Mouse (Mus musculus) gastrocnemius, postnatal 25 days (tissue): Measurements from ENCODE around the gene Cadm1. TPM values are rescaled to one million over a fixed set of nuclear protein-coding genes. Genes with fewer than 3 reads are reported as not detected.

Source experiments
- DNase-seq: peaks from one replicate; pipeline ENCODE4 v3.0.0; 2022
- long read RNA-seq, 2 experiments: library from polyadenylated mRNA; stranded (forward); transcript quantifications; one replicate each; pipeline ENCODE4 v2.0.0; 2021
- total RNA-seq, 2 experiments: library from RNA; stranded (reverse); gene quantifications; 1 replicate in 1 of 2; 2 replicates in 1 of 2; pipeline ENCODE4 v1.2.3; 2021

Cadm1 gene
- 1 to 10 TPM; 1.7 to 2.5 TPM for total RNA-seq
- long read RNA-seq, experiment 1, partial matches to known transcripts: 3 of 6 reads
- long read RNA-seq, experiment 1, other reads (novel, unspliced or antisense): 3 of 6 reads
- long read RNA-seq, experiment 2, partial matches to known transcripts: 3 of 5 reads
- long read RNA-seq, experiment 2, other reads (novel, unspliced or antisense): 2 of 5 reads

DNA sequence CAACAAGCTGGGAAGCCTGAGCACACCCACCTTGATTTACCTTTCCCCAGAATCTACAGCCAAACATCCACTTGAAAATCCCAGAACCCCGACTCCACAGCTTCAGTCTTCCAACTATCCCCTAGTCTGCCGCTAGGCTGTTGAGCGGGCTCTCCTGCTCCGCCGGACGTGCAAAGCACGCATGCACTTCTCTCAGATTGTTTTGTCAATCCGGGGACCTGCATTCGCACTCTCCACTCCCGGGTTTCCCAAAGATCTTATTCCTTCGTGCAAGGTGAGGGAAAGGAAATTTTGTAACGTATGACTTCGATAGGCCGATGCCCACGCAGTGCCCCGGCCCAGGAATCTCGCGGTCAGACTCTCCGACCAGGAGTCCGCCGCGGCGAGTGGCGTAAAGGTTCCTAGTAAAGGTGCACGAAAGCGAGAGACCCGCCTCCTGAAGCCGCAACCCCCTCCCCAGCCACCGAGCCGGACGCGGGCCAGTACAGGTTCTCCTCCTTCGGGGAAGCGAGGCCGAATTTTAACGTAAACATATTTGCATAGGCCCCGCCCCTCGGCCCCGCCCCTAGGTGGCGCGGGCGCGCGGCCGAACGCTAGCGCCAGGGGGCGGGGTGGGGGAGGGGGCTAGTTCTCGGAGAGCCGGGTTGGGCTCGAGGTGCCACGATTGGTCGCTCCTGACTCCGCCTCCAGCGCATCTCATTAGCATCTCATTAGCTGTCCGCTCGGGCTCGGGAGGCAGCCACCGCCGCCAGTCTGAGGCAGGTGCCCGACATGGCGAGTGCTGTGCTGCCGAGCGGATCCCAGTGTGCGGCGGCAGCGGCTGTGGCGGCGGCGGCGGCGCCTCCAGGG lies at the start of gene Cadm1:
Cadm1 (plus strand) TSS at position 572 of the 849 bp plus-strand sequence.
- peak; percentile 92 for DNase-seq

DNA sequence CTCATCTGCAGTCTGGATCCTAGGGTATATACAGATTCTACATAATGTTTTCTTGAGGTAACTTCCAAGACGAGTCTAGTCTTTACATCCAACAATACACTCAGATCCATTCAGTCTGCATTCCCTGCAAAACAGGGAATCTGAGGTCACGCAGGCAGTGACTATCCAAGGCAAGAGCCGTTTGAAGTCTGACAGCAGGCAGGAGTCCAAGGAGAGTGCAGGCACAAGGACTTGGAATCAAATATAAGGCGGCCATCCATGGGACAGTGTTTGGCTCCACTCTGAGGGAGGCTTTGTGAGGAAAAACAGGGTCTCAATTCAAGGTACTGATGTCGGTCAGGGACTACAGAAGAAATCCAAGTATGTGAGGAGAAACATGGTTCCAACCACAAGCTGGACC lies 45.5 kb upstream of the Cadm1 start:
- no peak for DNase-seq

GRCm38 (mm10) chr9:47485186-47485585 lies 44.8 kb upstream of the Cadm1 start:
- DNase-seq: no peak

DNA sequence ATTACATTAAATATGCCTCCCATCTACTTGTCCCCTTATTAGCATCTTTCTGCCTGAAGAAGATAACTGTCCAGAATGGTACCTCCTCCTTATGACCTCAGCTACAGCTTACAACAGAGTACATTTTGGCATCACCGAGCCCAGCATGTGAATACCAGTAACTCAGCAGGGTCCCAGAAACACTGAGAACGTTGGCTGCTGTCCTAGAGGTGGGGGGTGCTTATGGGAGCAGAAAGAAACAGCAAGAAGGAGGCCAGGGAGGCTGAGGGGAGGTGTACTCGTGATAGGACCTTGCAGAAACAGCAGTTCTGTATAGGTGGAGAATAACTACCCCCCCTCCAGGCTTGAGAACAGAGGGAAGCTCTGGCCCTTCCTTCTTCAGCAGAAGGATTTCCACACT lies 30.2 kb upstream of the Cadm1 start:
- DNase-seq: no peak

GRCm38 (mm10) chr9:47505956-47506355 lies 24.0 kb upstream of the Cadm1 start:
- no peak for DNase-seq

- no peak for DNase-seq
Measured at GRCm38 (mm10) chr9:47506876-47507275, 23.1 kb upstream of the Cadm1 start.

GRCm38 (mm10) chr9:47508109-47508508 lies 21.9 kb upstream of the Cadm1 start:
- no peak for DNase-seq

DNA sequence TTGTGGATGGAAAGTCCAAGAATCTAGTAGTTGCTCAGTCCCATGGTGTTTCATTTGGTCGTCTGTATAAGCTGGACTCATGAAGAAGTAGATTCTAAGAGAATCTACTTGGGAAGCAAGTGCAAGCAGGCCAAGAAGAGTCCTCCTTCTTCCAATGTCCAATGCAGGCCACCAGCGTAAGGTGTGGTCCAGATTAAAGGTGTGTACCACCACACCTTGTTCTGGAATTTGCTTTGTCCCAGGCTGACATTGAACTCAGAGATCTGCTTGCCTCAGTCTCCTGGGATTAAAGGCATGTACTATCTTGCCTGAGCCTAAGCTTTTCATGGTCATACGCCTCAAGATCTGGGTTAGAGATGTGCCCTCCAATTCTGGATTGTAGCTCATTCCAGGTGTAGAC lies 17.5 kb upstream of the Cadm1 start:
- no peak for DNase-seq

DNA sequence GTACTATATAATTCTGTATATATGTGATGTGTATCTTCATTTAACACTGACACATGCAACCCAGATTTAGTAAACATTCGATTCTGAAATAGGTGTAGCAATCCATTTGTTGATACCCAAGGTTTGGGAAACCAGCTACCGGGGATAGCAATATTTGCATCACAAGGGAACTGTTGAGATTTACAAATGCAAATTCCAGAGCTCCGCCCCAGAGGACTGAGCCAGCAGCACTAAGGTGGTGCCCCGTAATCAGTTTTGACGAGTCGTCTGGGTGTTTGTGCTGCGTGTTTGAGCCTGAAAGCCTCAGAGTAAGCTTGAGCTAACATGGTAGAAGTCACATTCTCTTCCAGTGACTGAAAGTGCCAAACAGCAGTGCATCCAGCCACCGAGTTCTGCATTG lies 15.7 kb upstream of the Cadm1 start:
- no peak for DNase-seq

GRCm38 (mm10) chr9:47516238-47516637 lies 13.7 kb upstream of the Cadm1 start:
- DNase-seq: no peak

DNA sequence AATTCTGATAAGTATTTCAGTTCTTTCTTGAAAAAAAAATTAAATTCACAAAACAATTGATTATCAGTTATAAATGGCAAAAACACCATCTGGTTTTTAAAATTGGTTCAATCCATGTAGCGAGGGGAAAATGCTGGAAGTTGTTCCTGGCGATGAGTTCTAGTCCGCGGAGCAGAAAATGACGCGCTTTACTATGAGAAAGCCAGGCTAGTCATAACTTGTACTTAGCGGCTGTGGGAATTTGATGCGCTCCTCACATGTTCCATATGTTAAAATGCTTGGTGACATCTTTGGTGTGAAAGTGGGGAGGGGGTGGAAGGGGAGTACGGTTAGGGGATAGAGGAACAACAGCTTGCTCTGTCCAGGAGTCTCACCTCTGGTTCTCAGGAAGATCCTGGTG lies 2.7 kb upstream of the Cadm1 start:
- no peak for DNase-seq

DNA sequence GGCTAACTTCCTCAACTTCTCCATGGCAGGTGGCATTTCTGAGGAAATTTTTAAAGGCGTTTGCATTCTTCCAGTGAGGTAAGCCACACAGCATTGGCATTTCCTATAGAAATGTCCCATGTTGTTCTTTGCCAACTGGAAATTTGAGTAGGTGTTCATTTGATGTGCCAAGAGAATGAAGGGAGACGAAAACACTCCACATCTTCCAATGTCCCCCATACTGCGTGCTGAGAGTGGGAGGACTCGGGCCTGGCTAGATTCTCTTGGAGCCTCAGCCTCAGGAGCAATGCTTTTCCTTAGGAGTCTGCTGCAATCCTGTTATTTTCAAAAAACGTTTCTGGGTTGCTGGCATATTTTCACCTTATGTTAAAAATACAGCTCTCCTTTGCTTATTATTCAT lies 2.2 kb upstream of the Cadm1 start:
- no peak for DNase-seq

- no peak for DNase-seq
Measured at GRCm38 (mm10) chr9:47529182-47529581, 791 bp upstream of the Cadm1 start.

- no peak for DNase-seq
Measured at GRCm38 (mm10) chr9:47530544-47530921, 560 bp downstream of the Cadm1 start.

GRCm38 (mm10) chr9:47530922-47531850 lies 1.2 kb downstream of the Cadm1 start:
- DNase-seq: peak; percentile 41

- no peak for DNase-seq
Measured at GRCm38 (mm10) chr9:47532215-47532865, 2.4 kb downstream of the Cadm1 start.

DNA sequence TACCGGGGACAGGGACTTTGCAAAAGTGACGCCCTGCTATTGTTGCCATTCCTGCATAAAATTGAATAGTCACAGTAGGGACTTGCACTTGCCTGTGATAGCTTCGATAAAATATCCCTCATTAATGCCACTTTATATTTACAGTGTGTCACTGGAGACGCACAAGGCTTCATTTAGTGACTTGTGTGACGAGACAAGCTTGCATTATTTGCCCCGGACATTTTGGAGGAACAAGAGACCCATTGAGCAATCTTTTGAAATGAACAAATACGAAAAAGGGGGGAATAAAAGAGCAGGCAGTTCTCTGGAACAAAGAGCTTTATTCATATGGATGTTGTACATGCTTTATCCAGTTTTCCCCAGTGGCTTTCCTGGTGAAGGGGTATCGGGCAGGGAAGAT lies 3.5 kb downstream of the Cadm1 start:
- no peak for DNase-seq

- DNase-seq: no peak
Measured at GRCm38 (mm10) chr9:47534573-47535475, 4.9 kb downstream of the Cadm1 start.

DNA sequence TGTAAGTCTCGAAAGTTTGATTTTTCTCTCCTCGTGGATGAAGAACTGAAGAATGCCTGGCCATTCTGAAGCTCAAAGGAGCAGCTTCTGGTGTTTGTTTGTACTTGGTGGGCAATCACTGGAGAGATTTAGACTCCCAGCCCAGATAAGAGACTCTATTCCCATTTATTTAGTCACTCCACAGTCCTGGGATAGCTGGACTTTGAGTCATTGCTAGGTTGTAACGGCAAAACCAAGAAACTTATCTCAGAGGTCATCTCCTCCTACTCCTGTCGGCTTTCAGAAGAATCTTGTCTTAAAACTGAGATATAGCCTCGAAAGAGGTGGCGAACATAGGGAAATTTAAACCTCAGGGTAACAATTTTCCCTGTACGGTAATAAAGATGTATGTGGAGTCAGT lies 15.3 kb downstream of the Cadm1 start:
- no peak for DNase-seq

- DNase-seq: no peak
Measured at GRCm38 (mm10) chr9:47545667-47546066, 15.7 kb downstream of the Cadm1 start.

DNA sequence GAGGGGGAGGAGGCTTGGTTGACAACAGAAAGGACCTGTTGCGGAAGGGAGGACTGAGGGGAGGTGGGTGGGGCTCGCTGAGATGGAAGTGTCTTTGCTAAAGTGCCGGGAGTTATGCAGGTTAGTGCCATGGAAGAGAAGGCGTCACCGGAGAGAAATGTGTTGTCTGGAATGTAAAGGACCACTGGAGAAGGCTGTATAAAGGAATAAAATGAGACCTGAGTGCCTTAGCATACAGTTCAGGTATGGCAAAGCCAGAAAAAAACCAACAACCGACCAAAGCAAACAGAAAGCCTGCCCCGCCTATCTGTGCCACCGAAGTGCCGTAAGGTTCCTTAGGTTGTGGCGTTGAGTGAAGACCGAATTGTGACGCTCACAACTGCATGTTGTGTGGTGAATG lies 18.4 kb downstream of the Cadm1 start:
- no peak for DNase-seq
